Mouse (Mus musculus): ENCODE results near the gene Prpf40b. TPM values are rescaled to one million over a fixed set of nuclear protein-coding genes. Genes with fewer than 3 reads are reported as not detected.

Prpf40b gene
- polyA plus RNA-seq, 1 experiment from 2014 or later, result 83.6 TPM

- Histone ChIP-seq H3K27ac (peak overlapping the region; percentile 18), H3K4me3 (no peak overlapping the region), H3K36me3 (peaks cover 98% of the 10 kb centered on the region), H3K4me1 (peaks cover 3% of the 10 kb centered on the region; the same call in 1 of the 2 replicates), H3K27me3 (no peaks in the 10 kb centered on the region), H3K9ac (no peak overlapping the region), H3K9me3 (no peaks in the 10 kb centered on the region), H3K4me2 (no peak overlapping the region)
- no peak for ATAC-seq (ENCODE audit: insufficient number of reproducible peaks, insufficient read depth, low FRiP score, low TSS enrichment, low read depth)
- WGBS, result 81% methylated on average over 10 of the region's 10 CpGs
These were observed 25.3 kb downstream of the Prpf40b start for GRCm38 (mm10) chr15:99320168-99320674.

GRCm38 (mm10) chr15:99320978-99321377 lies 26.1 kb downstream of the Prpf40b start:
- H3K4me3 ChIP-seq, result no peak overlapping the region
- H3K9ac ChIP-seq, result no peak overlapping the region
- no peaks in the 10 kb centered on the region for H3K27me3 ChIP-seq
- peaks cover 3% of the 10 kb centered on the region; the same call in 1 of the 2 replicates for H3K4me1 ChIP-seq
- no peak for ATAC-seq (ENCODE audit: insufficient number of reproducible peaks, insufficient read depth, low FRiP score, low TSS enrichment, low read depth)
- H3K27ac ChIP-seq, result no peak overlapping the region
- no peak overlapping the region for H3K4me2 ChIP-seq
- 79% methylated on average over 9 of the region's 9 CpGs for WGBS
- peaks cover 98% of the 10 kb centered on the region for H3K36me3 ChIP-seq
- H3K9me3 ChIP-seq, result no peaks in the 10 kb centered on the region

GRCm38 (mm10) chr15:99324151-99324550 lies 29.3 kb downstream of the Prpf40b start:
- peaks cover 4% of the 10 kb centered on the region for H3K4me1 ChIP-seq
- H3K4me2 ChIP-seq, result no peak overlapping the region
- ATAC-seq (ENCODE audit: insufficient number of reproducible peaks, insufficient read depth, low FRiP score, low TSS enrichment, low read depth), result no peak
- 0 out of 2 replicates have a peak overlapping the region, but pooled peaks have one; percentile 11 for H3K27ac ChIP-seq
- no peak overlapping the region for H3K4me3 ChIP-seq
- no peaks in the 10 kb centered on the region for H3K27me3 ChIP-seq
- 86% methylated on average over 9 of the region's 9 CpGs for WGBS
- no peaks in the 10 kb centered on the region for H3K9me3 ChIP-seq
- H3K36me3 ChIP-seq, result peaks cover 96% of the 10 kb centered on the region
- H3K9ac ChIP-seq, result no peak overlapping the region

- ATAC-seq (ENCODE audit: insufficient number of reproducible peaks, insufficient read depth, low FRiP score, low TSS enrichment, low read depth), result no peak
- no peak overlapping the region for H3K4me2 ChIP-seq
- H3K9me3 ChIP-seq, result no peaks in the 10 kb centered on the region
- H3K27me3 ChIP-seq, result no peaks in the 10 kb centered on the region
- H3K36me3 ChIP-seq, result peaks cover 94% of the 10 kb centered on the region
- H3K4me1 ChIP-seq, result peaks cover 10% of the 10 kb centered on the region
- WGBS, result 97% methylated on average over 6 of the region's 6 CpGs
- no peak overlapping the region for H3K27ac ChIP-seq
- H3K4me3 ChIP-seq, result no peak overlapping the region
- H3K9ac ChIP-seq, result no peak overlapping the region
These were observed 30.7 kb downstream of the Prpf40b start for GRCm38 (mm10) chr15:99325598-99325997.

- Histone ChIP-seq H3K27me3 (no peaks in the 10 kb centered on the region), H3K9me3 (no peaks in the 10 kb centered on the region), H3K36me3 (peaks cover 93% of the 10 kb centered on the region), H3K9ac (no peak overlapping the region), H3K4me1 (peaks cover 7% of the 10 kb centered on the region), H3K4me2 (no peak overlapping the region), H3K27ac (no peak overlapping the region), H3K4me3 (no peak overlapping the region)
- no peak for ATAC-seq (ENCODE audit: insufficient number of reproducible peaks, insufficient read depth, low FRiP score, low TSS enrichment, low read depth)
- WGBS, result 44% methylated on average over 2 of the region's 2 CpGs
These were observed 31.5 kb downstream of the Prpf40b start for GRCm38 (mm10) chr15:99326407-99326806.

GRCm38 (mm10) chr15:99326959-99327358 lies 32.1 kb downstream of the Prpf40b start:
- Histone ChIP-seq H3K9ac (no peak overlapping the region), H3K4me1 (peaks cover 11% of the 10 kb centered on the region), H3K4me3 (no peak overlapping the region), H3K36me3 (peaks cover 91% of the 10 kb centered on the region), H3K27ac (no peak overlapping the region), H3K27me3 (no peaks in the 10 kb centered on the region), H3K9me3 (no peaks in the 10 kb centered on the region), H3K4me2 (no peak overlapping the region)
- ATAC-seq (ENCODE audit: insufficient number of reproducible peaks, insufficient read depth, low FRiP score, low TSS enrichment, low read depth), result no peak
- WGBS, result 62% methylated on average over 1 of the region's 1 CpGs

GRCm38 (mm10) chr15:99328011-99328410 lies 33.1 kb downstream of the Prpf40b start:
- Histone ChIP-seq H3K4me2 (no peak overlapping the region), H3K27ac (no peak overlapping the region), H3K27me3 (no peaks in the 10 kb centered on the region), H3K4me1 (peaks cover 21% of the 10 kb centered on the region), H3K36me3 (peaks cover 83% of the 10 kb centered on the region), H3K9me3 (no peaks in the 10 kb centered on the region), H3K4me3 (no peak overlapping the region), H3K9ac (no peak overlapping the region)
- no peak for ATAC-seq (ENCODE audit: insufficient number of reproducible peaks, insufficient read depth, low FRiP score, low TSS enrichment, low read depth)
- 95% methylated on average over 5 of the region's 5 CpGs for WGBS

- H3K27me3 ChIP-seq, result no peaks in the 10 kb centered on the region
- no peaks in the 10 kb centered on the region for H3K9me3 ChIP-seq
- ATAC-seq (ENCODE audit: insufficient number of reproducible peaks, insufficient read depth, low FRiP score, low TSS enrichment, low read depth), result no peak
- H3K4me1 ChIP-seq, result peaks cover 43% of the 10 kb centered on the region
- no peak overlapping the region for H3K4me2 ChIP-seq
- no peak overlapping the region for H3K4me3 ChIP-seq
- H3K36me3 ChIP-seq, result peaks cover 59% of the 10 kb centered on the region
- no peak overlapping the region for H3K27ac ChIP-seq
- H3K9ac ChIP-seq, result no peak overlapping the region
- WGBS, result 70% methylated on average over 2 of the region's 2 CpGs
These were observed 35.4 kb downstream of the Prpf40b start for GRCm38 (mm10) chr15:99330324-99330723.

- Histone ChIP-seq H3K4me2 (no peak overlapping the region), H3K36me3 (peaks cover 55% of the 10 kb centered on the region), H3K9ac (no peak overlapping the region), H3K9me3 (no peaks in the 10 kb centered on the region), H3K27me3 (no peaks in the 10 kb centered on the region), H3K4me3 (no peak overlapping the region), H3K27ac (no peak overlapping the region), H3K4me1 (peaks cover 50% of the 10 kb centered on the region)
- ATAC-seq (ENCODE audit: insufficient number of reproducible peaks, insufficient read depth, low FRiP score, low TSS enrichment, low read depth), result no peak
- 55% methylated on average over 5 of the region's 5 CpGs for WGBS
These were observed 36.5 kb downstream of the Prpf40b start for GRCm38 (mm10) chr15:99331341-99331740.

GRCm38 (mm10) chr15:99332111-99332510 lies 37.2 kb downstream of the Prpf40b start:
- H3K36me3 ChIP-seq, result peaks cover 49% of the 10 kb centered on the region
- no peaks in the 10 kb centered on the region for H3K27me3 ChIP-seq
- no peaks in the 10 kb centered on the region for H3K9me3 ChIP-seq
- 0 out of 2 replicates have a peak overlapping the region, but pooled peaks have one; percentile 37 for H3K4me2 ChIP-seq
- no peak for ATAC-seq (ENCODE audit: insufficient number of reproducible peaks, insufficient read depth, low FRiP score, low TSS enrichment, low read depth)
- no peak overlapping the region for H3K4me3 ChIP-seq
- H3K27ac ChIP-seq, result peak overlapping the region; percentile 98
- H3K9ac ChIP-seq, result peak overlapping the region; percentile 44; the same call in 1 of the 2 replicates
- peaks cover 50% of the 10 kb centered on the region for H3K4me1 ChIP-seq

GRCm38 (mm10) chr15:99332921-99333675 lies 38.2 kb downstream of the Prpf40b start:
- H3K9ac ChIP-seq, result peak overlapping the region; percentile 61
- H3K4me2 ChIP-seq, result peak overlapping the region; percentile 37
- peaks cover 50% of the 10 kb centered on the region for H3K4me1 ChIP-seq

GRCm38 (mm10) chr15:99333676-99334065 lies 38.8 kb downstream of the Prpf40b start:
- Histone ChIP-seq H3K27me3 (no peaks in the 10 kb centered on the region), H3K4me2 (peak overlapping the region; percentile 37), H3K9ac (peak overlapping the region; percentile 61), H3K4me3 (no peak overlapping the region), H3K36me3 (peaks cover 36% of the 10 kb centered on the region), H3K27ac (peak overlapping the region; percentile 98), H3K9me3 (no peaks in the 10 kb centered on the region), H3K4me1 (peaks cover 50% of the 10 kb centered on the region)
- ATAC-seq (ENCODE audit: insufficient number of reproducible peaks, insufficient read depth, low FRiP score, low TSS enrichment, low read depth), result 0 out of 2 replicates have a peak, but pooled peaks have one; percentile 3
- 67% methylated on average over 3 of the region's 3 CpGs for WGBS

More at GRCm38 (mm10) chr15:99332921-99333675, 38.2 kb downstream of the Prpf40b start:
- peaks cover 39% of the 10 kb centered on the region for H3K36me3 ChIP-seq
- peak overlapping the region; percentile 98 for H3K27ac ChIP-seq
- H3K9me3 ChIP-seq, result no peaks in the 10 kb centered on the region
- H3K27me3 ChIP-seq, result no peaks in the 10 kb centered on the region
- 17% methylated on average over 9 of the region's 9 CpGs for WGBS
- ATAC-seq (ENCODE audit: insufficient number of reproducible peaks, insufficient read depth, low FRiP score, low TSS enrichment, low read depth), result peak; percentile 59
- no peak overlapping the region for H3K4me3 ChIP-seq
